Mouse (Mus musculus) adrenal gland, postnatal 36 days (tissue): ENCODE measurements around the gene Pmf1. TPM values are rescaled to one million over a fixed set of nuclear protein-coding genes. Genes with fewer than 3 reads are reported as not detected.
"Not testable (repeated sequence)": the region's sequence is repeated elsewhere in the genome, so short reads cannot be mapped to it uniquely, and the experiment has no call there.

Experiments
- DNase-seq, 2 experiments: peaks; one replicate each; pipeline ENCODE4 v3.0.0; 2021; ENCODE audit warnings: mixed read lengths in 1 of 2
- total RNA-seq, 2 experiments: library from RNA; stranded (reverse); gene quantifications; 2 replicates each; pipeline ENCODE4 v1.2.3; 2021

Pmf1 gene
- total RNA-seq, 2 experiments from 2014 or later: 29.4 to 43.1 TPM

DNA sequence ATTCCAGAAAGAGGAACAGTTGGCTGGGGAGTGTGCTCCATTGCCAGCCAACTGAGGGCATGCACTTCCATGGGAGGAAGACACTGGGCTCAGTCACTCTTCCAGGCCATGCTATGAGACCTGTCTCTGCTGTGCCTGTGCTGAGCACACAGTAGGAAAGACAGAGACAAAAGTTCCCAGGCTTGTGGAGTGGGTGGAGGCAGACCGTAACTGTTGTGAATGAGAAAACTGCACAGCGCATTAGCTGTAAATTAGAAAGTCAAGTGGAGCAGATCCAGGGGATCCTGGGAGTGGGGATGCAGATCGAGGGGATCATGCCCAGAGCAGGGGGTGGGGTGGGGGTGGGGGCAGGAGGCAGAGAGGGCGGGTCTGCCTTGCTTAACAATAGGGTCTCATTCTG, 29.5 kb upstream of the Pmf1 start:
- DNase-seq: no peak

DNA sequence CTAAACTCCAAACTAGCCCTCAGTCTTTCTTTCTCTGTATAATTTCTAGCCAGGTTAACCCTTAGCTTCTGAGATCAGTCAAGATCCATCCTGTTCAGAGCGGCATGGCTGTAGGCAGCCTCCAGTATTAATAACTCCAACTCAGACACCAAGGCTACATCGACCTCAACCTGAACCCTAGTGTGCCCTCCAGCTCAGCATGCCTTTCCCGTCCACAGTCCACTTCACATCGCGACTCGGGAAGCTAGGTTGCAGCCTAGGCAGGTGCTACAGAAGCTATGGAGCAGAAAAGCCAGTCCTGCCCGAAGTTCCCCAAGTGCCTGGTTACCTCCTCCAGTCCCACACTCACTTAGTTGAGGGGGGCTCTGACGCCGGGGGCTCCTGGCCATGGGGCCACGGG, 27.3 kb upstream of the Pmf1 start:
- no peak for DNase-seq

DNA sequence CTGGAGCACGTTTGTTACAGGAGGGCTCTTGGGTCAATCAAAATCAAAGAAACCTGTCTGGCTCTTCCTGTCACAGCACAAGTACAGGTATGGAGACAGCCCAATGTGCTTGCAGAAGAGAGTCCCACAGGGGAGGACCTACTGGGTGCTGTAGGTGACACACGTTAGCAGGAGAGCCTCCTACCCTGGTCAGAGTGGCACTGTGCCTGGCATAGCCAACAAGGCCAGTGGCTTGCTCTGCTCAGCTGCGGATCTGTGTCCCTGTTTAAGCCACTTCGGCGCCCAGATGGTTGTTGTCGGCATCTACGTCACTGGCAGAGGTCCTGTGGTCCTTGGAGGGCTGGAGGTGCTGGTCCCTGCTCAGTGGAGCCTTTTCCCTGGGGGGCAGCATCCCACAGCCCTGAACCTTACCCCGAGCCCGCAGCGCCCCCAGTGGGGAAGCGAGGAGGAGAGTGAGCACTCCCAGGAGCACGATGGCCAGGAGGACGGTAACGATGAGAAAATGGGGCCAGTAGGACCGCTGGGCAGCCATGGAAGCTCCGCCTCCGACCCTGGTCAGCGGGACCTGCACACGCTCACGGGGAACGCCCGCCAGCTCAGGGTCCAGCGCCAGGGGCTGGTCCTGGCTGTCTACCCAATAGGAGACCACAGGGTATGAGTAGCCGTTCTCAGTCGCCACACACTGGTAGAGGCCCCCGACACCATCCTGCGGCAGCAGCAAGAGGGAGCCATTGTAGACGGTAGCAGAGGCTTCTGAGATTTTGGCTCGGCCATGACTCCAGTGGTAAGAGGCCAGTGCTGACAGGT, 26.5 kb upstream of the Pmf1 start:
- DNase-seq: peak; percentile 81 to 86

DNA sequence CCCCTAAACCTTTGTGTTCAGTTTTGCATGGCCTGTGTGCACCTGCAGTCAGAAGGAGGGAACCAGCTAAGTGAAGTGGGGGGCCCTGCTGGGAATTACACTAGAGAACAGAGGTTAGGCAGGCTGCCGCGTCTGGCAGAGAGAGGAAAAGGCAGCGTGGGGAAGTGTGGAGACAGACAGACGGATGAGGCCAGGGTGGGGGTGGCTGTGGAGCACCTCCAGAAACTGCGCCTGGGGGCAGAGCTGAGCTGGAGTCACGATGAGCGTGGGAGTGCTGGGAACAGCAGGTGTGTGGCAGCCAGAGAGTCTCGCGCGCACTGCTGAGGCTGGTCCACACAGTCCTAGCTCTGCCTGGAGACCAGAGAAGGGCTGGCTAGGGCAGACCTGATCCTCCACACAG, 25.4 kb upstream of the Pmf1 start:
- no peak for DNase-seq

DNA sequence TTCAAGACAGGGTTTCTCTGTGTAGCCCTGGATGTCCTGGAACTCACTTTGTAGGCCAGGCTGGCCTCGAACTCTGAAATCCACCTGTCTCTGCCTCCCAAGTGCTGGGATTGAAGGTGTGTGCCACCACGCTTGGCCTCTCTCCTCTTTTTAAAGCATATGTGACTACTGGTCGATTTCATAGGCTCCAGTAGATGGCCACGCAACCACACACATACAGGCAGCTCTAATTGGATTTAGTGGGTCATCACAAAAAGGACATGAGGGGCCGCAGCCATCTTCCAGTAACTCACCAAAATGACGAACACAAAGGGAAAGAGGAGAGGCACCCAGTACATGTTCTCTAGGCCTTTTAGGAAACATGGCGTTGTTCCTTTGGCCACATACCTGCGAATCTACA, 18.5 kb upstream of the Pmf1 start:
- DNase-seq: not testable (repeated sequence)

DNA sequence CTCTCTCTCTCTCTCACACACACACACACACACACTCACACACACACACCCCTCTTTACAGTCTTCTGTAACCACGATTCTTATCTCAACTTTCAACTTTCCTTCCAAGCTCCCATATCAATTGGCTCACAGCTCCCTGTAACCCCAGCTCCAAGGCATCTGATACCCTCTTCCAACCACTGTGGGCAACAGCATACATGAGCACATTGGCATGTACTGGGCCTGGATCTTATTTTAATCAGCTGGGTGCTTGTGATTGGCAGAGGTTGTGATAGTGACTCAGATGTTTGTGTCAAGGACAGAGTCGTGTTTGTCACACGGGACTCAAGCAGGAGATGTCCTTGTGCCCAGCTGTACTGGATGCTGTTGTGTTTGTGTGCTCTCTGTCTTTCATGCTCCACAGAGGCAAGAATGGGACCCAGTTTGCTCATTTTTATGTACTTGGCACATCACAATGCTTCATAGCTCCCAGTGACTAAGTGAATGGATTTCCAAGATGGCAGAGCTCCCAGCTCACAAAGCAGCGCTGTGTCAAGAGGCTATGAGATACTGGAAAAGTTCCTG, 17.3 kb upstream of the Pmf1 start:
- DNase-seq: no peak

DNA sequence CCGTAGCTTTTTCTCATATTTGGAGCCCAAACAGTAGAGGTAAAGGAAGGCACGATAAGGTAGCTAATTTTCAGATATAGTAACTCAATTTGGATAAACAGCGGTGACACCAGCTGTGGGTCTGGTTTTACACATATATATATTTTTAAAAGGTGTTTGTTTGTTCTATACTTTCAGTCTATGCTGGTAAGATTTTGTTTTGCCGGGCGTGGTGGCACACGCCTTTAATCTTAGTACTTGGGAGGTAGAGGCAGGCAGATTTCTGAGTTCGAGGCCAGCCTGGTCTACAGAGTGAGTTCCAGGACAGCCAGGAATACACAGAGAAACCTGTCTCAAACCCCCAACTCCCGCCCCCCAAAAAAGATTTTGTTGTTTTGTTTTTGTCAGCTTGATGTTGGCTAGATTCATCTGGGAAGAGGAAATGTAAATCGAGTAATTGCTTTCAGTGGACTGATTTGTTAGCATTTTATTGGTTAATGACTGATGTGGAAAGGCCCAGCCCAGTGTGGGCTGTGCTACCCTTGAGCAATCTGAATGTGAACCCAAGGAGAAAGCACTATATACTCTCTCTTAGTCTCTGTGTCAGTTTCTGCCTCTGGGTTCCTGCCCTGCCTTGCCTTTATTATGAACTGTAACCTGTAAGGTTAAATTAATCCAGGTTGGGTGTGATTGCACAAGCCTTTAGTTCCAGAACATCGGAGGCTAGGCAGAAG, 15.7 kb upstream of the Pmf1 start:
- DNase-seq: no peak

DNA sequence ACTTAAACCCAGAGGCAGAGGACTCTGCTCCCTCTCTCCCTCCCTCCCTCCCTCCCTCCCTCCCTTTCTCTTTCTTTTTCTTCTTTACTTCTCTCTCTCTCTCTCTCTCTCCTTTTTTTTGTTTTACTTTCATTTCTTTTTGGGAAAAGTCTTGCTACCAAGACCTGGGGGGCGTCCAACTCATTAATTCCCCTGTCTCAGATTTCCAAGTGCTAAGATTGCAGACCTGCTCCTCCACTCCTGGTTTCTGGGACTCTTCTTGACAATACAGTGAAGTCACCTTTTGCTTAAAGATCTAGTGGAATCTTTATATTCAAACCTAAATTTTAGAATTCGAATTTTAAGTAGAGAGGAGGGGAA, 15.2 kb upstream of the Pmf1 start:
- no peak for DNase-seq

DNA sequence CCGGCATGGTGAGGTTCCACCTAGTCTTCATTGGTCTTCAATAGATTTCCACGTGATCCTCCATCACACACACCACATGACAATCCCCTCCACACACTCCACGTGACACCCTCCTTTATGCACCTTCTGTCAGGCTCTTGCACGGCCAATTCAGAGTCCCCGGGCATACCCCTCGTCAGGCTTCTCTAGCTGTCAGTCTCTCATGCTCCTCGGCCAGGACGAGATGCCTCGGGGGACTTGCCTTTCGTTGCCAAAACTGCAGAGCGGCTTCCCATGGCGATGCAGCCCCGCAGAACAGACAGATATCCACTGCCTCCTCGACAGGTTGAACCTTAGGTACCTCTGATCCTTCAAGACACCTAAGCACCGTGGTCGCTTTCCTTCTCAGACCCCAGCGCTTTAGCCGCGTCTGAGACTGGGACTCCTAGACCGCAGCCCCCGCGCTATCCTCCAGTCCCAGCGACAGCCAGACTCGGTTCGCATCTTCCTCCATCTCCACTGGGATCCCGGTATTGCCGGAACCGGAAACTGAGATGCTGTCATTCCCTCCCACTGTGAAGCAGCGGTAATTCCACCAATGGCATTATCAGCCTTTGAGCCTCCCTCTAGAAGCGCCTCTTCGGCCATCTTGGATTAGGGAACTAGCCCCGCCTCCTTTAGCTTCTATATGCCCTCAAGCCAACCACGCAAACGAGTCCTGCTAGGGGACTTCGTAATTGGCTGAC, 14.6 kb upstream of the Pmf1 start, which contains the start of gene Slc25a44:
TSS of gene Slc25a44 (minus strand) at position 535 of the 725 bp plus-strand sequence.
- DNase-seq: peak; percentile 94

DNA sequence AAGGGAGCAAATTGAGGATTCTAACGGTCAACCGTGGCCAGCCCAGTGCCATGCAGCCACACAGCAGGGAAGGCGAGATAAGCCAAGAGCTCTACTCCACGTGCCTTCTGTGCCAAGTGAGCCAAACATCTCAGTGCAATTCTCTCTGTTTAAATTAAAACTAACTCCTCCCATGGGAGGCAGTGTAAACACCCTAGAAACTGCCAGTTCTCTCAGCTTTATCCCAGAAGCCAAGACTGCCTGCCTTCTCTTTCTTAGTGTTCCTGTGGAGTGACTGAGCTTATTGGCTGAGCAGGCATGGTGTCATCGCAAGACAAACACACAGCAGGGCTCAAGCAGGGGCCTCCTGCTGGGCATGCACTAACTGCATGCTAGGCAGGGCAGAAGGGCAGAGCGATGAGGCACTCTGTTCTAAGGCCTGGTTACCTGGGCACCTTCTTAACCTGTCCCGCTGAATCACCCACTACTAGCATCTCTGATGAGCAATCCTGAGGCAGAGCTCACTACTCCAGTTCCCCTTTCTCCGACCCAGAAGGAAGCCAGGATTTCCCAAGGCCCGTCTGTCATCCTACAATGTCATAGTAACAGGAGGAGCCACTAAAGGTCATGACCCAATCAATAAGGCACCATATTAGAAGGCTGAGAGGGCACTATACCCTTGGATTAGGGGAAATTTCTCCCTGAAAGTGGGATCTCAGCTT, 12.0 kb upstream of the Pmf1 start:
- no peak for DNase-seq

DNA sequence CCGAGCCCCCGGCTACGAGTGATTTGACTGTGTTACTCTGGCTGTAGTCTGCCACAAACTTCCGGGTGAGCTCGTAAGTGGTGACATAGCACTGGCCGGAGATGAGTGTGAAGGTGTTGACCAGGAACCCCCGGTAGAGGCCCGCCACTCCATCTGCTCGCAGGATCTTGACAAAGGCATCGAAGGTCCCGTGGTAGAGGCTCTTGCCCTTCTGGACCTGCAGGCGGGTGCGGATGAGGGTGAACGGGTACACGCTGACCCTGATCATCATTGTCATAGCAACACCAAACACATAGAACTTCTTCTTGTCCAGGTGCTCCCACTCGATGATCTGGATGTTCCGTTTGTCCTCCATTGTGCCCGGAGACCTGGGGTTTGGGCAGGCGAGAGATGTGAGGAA, 10.6 kb upstream of the Pmf1 start:
- DNase-seq: no peak

DNA sequence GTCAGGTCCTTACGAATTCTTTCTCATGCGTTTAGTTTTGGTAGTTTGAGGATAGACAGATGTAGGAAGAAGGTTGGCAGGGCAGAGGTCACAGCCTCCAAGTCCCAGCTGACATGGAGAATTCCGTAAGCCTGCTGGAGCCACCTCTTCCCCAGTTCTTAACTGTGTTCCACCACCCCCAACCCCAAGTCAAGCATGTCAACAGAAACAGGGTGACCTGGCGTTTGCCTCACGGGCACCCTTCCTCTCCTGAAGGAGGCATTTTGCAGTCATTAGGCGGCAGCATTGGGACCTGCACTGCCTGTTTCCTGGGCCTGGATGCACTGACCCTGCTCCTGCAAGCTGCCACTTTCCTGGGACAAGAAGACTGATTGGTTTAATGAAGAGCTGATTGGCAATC, 7.9 kb upstream of the Pmf1 start:
- DNase-seq: peak in 1 of 2 experiments; percentile 42

DNA sequence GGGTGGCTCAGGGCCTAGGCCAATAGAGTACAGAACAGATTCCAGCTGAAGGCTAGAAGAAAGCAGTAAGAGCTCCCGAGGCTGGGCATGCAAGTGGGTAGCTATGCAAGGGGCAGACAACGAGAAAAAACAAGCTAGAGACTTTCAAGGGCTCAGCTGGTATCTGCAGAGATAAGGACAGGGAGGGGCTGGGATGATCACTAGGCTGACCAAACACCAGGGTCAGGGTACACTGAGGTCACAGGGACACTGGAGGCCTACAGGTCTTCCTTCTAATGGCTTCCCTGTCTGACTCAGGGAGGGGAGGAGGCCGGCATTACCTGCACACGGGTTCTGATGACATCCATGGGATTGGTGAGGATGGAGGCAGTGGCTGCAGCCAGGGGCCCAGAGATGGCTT, 5.5 kb upstream of the Pmf1 start:
- no peak for DNase-seq

DNA sequence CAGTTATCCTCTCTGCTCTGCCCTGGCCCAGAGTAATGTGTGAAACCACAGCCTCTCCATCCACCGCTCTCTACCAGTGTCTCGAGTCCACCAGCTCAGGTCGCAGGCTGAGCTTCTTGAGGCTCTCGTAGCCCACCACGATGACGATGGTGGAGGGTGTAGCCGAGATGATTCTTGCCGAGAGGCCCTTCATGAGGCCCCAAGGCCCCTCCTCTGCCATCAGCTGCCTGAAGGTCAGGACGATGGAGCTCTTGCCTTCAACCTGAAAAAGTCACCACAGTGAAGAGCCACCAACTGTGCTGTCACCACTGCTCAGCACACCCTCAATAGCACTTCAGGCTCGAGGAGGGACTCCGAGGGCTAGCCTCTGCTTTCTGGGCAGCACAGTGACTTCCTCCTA, 2.5 kb upstream of the Pmf1 start:
- DNase-seq: no peak

DNA sequence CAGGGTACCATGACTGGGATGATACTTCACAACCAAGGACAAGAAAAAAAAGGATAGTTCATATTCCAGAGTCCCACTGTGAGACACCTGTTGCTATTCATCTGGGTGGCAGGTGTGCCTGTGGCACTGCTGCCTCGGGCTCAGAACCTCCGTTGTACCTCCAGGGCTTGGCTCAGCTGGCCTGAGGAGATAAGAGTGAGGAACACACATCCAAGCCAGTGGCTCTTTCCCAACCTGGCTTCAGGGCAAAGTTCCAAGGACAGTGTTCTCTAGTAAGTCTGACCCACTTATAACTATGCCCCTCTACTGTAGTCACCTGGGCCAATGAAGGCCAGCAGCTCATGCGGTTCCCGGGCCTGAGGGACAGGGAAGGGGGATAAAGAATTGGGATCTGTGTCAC, 1.6 kb upstream of the Pmf1 start:
- peak; percentile 60 to 74 for DNase-seq

DNA sequence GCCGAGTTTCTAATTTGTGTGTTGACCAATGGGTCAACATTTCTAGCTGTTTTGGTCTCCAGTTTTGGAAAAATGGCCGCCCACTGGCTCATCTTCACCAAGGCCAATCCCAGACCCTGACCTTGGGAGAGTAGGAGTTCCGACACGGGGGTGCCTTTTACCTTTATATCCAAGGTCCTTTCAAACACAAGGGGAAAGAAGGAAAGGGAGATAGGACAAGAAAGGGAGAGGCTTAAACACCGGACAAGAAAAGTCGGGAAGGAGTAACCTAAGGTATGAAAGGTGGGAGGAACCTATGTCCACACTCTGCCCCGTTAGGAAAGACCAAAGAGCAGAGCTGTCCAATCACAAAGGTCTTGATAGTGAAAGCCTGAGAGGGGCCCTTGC, 507 bp upstream of the Pmf1 start:
- DNase-seq: no peak

DNA sequence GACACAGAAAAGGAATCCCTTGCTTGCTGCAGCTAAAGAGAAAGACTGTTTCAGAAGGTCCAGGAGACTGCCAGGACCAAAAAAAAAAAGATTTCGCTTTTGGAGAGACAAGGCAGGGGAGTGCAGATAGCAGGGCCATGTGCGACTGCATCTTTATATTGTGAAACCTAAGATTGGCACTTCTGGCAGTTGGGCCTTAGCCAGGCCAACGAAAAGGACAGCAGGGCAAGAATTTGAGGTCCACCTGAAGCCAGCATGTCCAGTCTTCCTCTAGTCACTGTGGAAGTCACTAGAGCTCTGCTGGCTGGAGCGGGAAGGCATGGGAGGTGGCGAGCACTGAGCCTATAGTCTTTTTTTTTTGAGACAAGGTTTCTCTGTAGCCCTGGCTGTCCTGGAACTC, 1.2 kb downstream of the Pmf1 start:
- DNase-seq: no peak

DNA sequence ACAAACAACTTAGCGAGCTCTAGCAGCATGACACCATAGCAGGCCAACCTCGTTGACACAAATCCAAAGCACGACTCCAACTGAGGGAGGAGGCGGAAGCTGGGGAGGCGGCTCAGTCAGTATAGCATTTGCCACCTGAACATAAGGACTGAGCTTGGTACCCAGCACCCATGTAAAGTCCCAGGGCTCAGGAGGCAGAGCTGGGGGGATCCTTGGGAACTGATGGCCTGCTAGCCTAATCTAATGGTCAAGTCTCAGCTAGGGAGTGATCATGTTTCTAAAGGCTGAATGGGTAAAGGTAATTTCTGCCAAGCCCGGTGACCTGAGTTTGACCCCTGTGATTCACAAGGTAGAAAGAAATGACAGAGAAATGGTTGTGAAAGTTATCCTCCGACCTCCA, 2.6 kb downstream of the Pmf1 start:
- DNase-seq: no peak

DNA sequence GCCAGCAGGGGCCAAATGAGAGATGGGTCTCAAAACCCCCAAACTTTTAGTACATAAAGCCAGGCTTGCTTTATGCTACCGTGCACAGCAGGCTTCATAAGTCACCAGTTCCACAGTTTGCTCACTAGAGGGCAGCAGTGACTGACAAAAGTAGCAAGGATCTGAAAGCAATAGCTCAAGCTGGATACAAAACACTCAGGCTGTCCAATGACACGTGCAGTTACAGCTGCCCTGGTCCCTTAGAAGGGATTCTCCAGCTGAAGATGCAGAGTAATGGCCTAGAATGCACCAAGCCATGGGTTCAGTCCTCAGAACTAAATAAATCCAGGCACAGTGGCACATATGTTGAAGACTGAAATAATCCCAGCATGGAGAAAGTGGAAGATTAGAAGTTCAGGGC, 3.0 kb downstream of the Pmf1 start:
- peak; percentile 59 to 76 for DNase-seq

DNA sequence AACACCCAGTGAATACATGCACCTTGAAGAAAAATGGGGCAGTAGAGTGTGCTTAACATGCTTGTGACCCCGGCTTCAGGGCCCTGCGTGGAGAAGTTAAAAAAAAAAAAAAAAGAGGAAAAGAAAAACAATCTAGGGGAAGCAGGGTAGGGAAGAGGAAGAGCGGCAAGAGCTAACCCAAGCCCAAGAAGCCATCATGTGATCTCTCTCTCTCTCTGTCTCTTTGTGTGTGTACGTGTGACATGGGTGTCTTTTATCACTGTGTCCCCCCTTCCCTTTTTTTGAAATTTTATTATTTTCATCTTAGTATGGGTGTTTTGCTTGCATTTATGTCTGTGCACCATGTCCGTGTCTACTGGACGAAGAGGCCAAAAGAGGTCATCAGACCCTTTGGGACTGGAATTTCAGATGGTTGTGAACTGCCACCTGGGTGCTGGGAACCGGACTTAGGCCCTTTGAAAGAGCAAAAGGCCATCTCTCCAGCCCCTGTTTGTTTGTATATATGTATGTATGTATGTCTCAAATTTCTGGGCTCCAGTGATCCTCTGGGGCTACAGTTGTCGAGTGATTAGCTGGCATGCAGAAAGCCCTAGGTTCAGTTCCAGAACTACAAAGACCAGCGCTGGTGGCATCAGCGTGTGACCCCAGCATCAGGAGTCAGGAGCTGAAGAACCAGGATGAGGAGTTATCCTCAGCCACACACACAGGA, 6.5 kb downstream of the Pmf1 start:
- DNase-seq: no peak

DNA sequence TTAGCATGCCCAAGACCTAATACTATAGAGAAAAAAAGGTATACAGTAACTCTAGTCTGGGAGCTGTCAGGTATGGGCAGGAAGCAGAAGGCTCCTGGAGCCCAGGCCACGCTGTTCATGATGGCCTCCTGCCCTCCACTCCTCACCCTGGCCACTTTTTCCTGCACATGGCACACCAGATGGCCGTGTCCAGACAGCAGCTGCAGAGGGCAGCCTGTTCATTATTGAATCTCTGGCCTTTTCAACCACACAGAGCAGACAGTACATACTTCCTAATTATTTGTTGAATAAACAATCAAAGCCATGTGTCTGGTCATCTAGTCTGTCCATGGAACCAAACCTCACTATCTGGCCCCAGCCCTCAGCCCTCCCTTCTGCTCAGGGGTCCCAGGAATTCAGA, 11.5 kb downstream of the Pmf1 start:
- no peak for DNase-seq

DNA sequence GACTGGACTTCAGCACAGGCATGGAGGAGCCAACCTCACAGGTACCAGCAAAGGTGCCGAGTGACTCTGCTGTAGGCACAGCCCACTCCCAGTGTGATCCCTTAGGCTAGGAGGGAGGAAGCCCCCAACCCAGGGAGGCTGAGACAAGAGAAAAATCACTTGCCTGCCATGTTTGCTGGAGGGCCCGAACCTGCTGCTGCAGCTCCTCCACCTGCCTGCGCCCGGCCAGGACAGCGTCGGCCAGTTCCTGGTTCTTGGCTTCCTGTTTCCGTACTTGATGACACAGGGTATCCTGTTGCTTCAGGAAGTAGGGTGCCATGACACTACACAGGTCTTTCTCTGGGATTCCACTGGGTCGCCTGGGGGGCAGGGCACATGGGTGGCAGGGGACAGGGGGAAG, 14.4 kb downstream of the Pmf1 start:
- no peak for DNase-seq
